Mouse (Mus musculus) NIH3T3 (cell line): ENCODE measurements around the gene Elobl.

Experiments
- DNase-seq: peaks from one replicate; pipeline ENCODE4 v3.0.0-alpha.2; 2012; ENCODE audit warnings: low read depth

Gene Elobl

DNA sequence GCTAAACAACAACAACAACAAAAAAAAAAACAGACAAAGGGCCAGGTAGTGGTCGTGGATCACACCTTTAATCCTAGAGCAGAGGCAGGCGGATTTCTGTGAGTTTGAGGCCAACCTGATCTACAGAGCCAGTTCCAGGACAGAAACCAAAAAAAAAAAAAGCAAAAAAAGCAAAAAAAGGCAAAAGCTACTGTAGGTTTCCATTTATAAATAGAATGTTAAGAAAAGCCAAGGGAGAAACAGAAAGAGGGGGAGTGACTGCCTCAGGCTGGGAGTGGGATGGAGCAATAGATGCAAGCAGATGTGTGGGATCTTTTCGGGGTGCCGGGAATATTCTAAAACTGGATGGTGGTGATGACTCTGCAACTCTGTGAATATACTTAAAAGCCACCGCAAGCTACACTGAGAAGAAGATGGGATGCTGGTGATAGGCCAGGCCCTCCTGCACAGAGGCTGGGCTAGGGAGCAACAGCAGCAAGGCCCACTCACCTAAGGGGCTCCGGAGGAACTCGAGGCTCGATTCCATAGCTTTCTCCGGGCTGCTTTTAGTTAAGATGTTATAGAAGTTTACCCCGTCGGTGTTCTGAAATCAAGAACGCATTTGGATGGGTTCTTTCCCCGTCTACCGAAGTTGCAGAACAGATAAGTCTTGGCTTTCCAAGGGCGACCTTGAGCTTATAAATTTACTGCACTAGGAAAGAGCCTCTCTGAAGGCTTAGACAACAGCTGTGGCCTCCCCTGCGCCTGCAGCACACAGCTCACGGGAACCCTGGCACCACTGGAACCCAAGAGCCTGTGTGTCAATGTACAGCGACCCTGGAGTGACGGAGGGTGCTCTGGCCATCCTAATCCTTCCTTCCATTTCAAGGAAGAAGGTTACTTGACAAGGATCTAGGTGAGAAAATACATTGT is 32.4 kb downstream of the Elobl start:
- no peak for DNase-seq

DNA sequence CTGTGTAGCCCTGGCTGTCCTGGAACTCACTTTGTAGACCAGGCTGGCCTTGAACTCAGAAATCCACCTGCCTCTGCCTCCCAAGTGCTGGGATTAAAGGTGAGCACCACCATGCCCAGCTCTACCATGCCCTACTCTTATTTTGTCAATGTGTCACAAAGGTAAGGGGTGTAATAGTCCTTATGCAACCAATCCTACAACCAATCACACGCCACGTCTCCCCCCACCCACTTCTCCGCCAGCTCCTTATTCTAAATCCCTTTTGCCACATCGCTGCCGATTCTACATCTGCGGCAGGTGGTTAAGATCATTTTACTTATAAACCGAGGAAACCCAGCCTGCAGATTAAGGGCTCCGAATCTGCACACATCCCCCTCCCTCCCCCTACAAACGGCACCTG is 33.7 kb downstream of the Elobl start:
- DNase-seq: no peak

DNA sequence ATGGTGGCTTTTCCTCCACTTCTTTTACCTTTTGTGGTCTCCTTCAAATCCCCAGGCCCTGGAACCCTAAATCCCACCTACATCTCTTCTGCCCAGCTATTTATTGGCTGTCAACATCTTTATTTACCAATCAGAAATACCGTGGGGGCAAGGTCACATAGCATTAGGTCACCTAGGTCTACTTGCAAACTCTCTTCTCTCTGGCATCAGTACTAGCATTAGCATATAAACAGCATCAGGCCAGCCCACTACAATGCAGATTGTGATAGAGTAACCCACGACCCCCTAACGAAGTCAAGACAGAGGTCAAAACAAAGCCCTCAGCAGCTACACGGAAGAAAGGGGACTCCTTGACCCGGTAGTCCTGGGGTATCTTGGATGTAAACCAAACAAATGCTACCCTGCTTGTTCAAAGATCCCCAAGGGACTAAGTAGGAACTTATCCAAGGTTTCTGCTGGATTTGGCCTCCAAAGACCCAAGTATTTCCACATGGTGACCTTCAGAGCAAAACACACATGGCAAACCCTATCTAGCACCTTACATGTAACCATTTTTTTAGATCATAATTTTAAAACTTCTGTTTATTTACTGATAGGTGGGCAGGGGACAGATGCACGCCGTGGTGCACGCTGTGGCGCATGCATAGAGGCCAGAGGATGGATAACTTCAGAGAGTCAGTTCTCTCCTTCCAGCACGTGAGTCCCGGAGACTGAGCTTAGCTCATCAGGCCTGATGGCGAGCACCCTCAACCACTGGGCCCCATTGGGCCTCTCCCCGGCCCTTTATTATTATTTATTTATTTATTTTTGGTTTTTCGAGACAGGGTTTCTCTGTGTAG is 34.8 kb downstream of the Elobl start:
- no peak for DNase-seq

- no peak for DNase-seq
These were observed 40.2 kb downstream of the Elobl start for GRCm38 (mm10) chr11:88926566-88926965.
